Mouse (Mus musculus): Measurements from ENCODE around the gene Cldn34c3.
"Not testable (repeated sequence)": the region's sequence is repeated elsewhere in the genome, so short reads cannot be mapped to it uniquely, and the experiment has no call there.

Gene Cldn34c3

DNA sequence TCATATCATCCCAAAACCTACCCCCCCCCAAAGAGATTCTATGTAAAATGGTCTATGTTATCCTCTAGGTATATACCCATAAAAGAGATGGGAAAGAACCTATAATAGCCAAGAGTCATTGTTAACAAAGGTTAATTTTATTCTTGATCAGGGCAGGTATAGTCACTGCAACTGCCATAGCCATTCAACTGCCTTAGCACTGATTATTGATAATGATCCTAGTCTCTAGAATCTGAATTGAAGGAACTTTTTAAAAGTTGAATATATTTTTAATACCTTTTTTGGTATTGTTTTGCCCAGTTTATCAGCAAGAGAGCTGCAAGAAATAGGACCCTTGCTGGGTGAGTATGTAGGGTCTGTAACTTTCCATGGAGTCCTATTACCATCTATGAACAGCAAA lies at the start of gene Cldn34c3:
Cldn34c3 (plus strand) TSS at position 301 of the 400 bp plus-strand sequence.
- DNase-seq, result not testable (repeated sequence)

All from lung, postnatal 36 days (tissue).